Mouse (Mus musculus) adrenal gland, postnatal 25 days (tissue): ENCODE measurements around the gene Morc3. TPM values are rescaled to one million over a fixed set of nuclear protein-coding genes. Genes with fewer than 3 reads are reported as not detected.

ENCODE experiments used
- DNase-seq: peaks from one replicate; pipeline ENCODE4 v3.0.0; 2021; ENCODE audit warnings: mixed read lengths
- total RNA-seq: library from RNA; stranded (reverse); gene quantifications from 2 replicates; pipeline ENCODE4 v1.2.3, GENCODE M21; 2021

Morc3 gene
- total RNA-seq, 1 experiment from 2014 or later = 44.5 TPM

GRCm38 (mm10) chr16:93884086-93884721 is 52.3 kb downstream of the Morc3 start:
- no peak for DNase-seq

GRCm38 (mm10) chr16:93884722-93885113 is 52.8 kb downstream of the Morc3 start:
- no peak for DNase-seq

GRCm38 (mm10) chr16:93888481-93888880 is 56.6 kb downstream of the Morc3 start:
- no peak for DNase-seq

GRCm38 (mm10) chr16:93890948-93891604 is 59.2 kb downstream of the Morc3 start:
- no peak for DNase-seq

GRCm38 (mm10) chr16:93893285-93893684 is 61.4 kb downstream of the Morc3 start:
- no peak for DNase-seq

GRCm38 (mm10) chr16:93903027-93903426 is 71.1 kb downstream of the Morc3 start:
- no peak for DNase-seq

- peak; percentile 57 for DNase-seq
Measured at GRCm38 (mm10) chr16:93906156-93907014, 74.5 kb downstream of the Morc3 start.

- DNase-seq = no peak
Measured at GRCm38 (mm10) chr16:93907761-93908160, 75.8 kb downstream of the Morc3 start.

GRCm38 (mm10) chr16:93908196-93908595 is 76.3 kb downstream of the Morc3 start:
- DNase-seq = no peak

GRCm38 (mm10) chr16:93909936-93910335 is 78.0 kb downstream of the Morc3 start:
- DNase-seq = peak; percentile 49

GRCm38 (mm10) chr16:93910735-93911665 is 79.1 kb downstream of the Morc3 start:
- DNase-seq = no peak

GRCm38 (mm10) chr16:93912158-93912557 is 80.2 kb downstream of the Morc3 start:
- DNase-seq = peak; percentile 33

GRCm38 (mm10) chr16:93912808-93913207 is 80.9 kb downstream of the Morc3 start:
- no peak for DNase-seq

GRCm38 (mm10) chr16:93913881-93914576 is 82.1 kb downstream of the Morc3 start:
- DNase-seq = peak; percentile 17

- peak; percentile 47 for DNase-seq
Measured at GRCm38 (mm10) chr16:93915338-93915849, 83.5 kb downstream of the Morc3 start.

- DNase-seq = peak; percentile 81
Measured at GRCm38 (mm10) chr16:93917712-93918678, 86.1 kb downstream of the Morc3 start.

GRCm38 (mm10) chr16:93918679-93919060 is 86.7 kb downstream of the Morc3 start:
- DNase-seq = no peak

GRCm38 (mm10) chr16:93919189-93919588 is 87.3 kb downstream of the Morc3 start:
- DNase-seq = no peak

- DNase-seq = no peak
Measured at GRCm38 (mm10) chr16:93920673-93921072, 88.8 kb downstream of the Morc3 start.
